Mouse (Mus musculus): ENCODE measurements around the gene Plcb1.
"Not testable (repeated sequence)": the region's sequence is repeated elsewhere in the genome, so short reads cannot be mapped to it uniquely, and the experiment has no call there.

Plcb1 gene

GRCm38 (mm10) chr2:134976796-134977330, 191.0 kb downstream of the Plcb1 start:
- no peak for DNase-seq

GRCm38 (mm10) chr2:134977641-134978040, 191.8 kb downstream of the Plcb1 start:
- no peak for DNase-seq

GRCm38 (mm10) chr2:134981394-134981793, 195.5 kb downstream of the Plcb1 start:
- no peak for DNase-seq

GRCm38 (mm10) chr2:134984884-134985283, 199.0 kb downstream of the Plcb1 start:
- no peak for DNase-seq

- no peak for DNase-seq
These were observed 202.1 kb downstream of the Plcb1 start for GRCm38 (mm10) chr2:134987978-134988377.

GRCm38 (mm10) chr2:134989650-134990292, 203.9 kb downstream of the Plcb1 start:
- no peak for DNase-seq

- peak in 1 of 2 experiments; percentile 5 for DNase-seq
These were observed 221.3 kb downstream of the Plcb1 start for GRCm38 (mm10) chr2:135007134-135007533.

- not testable (repeated sequence) for DNase-seq
These were observed 222.0 kb downstream of the Plcb1 start for GRCm38 (mm10) chr2:135007885-135008284.

GRCm38 (mm10) chr2:135010371-135010770, 224.5 kb downstream of the Plcb1 start:
- no peak for DNase-seq

- no peak for DNase-seq
These were observed 229.6 kb downstream of the Plcb1 start for GRCm38 (mm10) chr2:135015501-135015900.

GRCm38 (mm10) chr2:135018275-135018674, 232.4 kb downstream of the Plcb1 start:
- DNase-seq = no peak

- DNase-seq = no peak
These were observed 232.8 kb downstream of the Plcb1 start for GRCm38 (mm10) chr2:135018708-135019107.

- DNase-seq = no peak
These were observed 233.7 kb downstream of the Plcb1 start for GRCm38 (mm10) chr2:135019588-135019987.

GRCm38 (mm10) chr2:135029288-135029687, 243.4 kb downstream of the Plcb1 start:
- no peak for DNase-seq

- no peak for DNase-seq
These were observed 243.8 kb downstream of the Plcb1 start for GRCm38 (mm10) chr2:135029700-135030099.

- peak in 1 of 2 experiments; percentile 4 for DNase-seq
These were observed 249.9 kb downstream of the Plcb1 start for GRCm38 (mm10) chr2:135035640-135036260.

GRCm38 (mm10) chr2:135048791-135049190, 262.9 kb downstream of the Plcb1 start:
- DNase-seq = no peak

- no peak for DNase-seq
These were observed 263.4 kb downstream of the Plcb1 start for GRCm38 (mm10) chr2:135049283-135049682.

- no peak for DNase-seq
These were observed 265.8 kb downstream of the Plcb1 start for GRCm38 (mm10) chr2:135051540-135052288.

- no peak for DNase-seq
These were observed 267.5 kb downstream of the Plcb1 start for GRCm38 (mm10) chr2:135053391-135053790.

GRCm38 (mm10) chr2:135067419-135067818, 281.6 kb downstream of the Plcb1 start:
- DNase-seq = no peak

GRCm38 (mm10) chr2:135071349-135071748, 285.5 kb downstream of the Plcb1 start:
- DNase-seq = no peak

- DNase-seq = no peak
These were observed 286.6 kb downstream of the Plcb1 start for GRCm38 (mm10) chr2:135072503-135072902.

GRCm38 (mm10) chr2:135073014-135073413, 287.1 kb downstream of the Plcb1 start:
- DNase-seq = no peak
